18 mouse cellular contexts compared by ENCODE assay signal in genomic region chr11:19827996-19828395, GRCm38 (mm10).
A peak's percentile ranks its signal among the peaks of the same experiment; 100 is the strongest.
DNase-seq lines count a peak whose midpoint lies in the region; ATAC-seq and TF ChIP-seq lines count a peak whose summit lies in the region.
"Had no signal": no experiment of that assay in that cellular context is flagged by ENCODE, and none has a peak within 500 bp of the region (broad histone marks: within the 10 kb centered on the region; RNA-seq: fewer than 3 reads in every experiment).

No protein-coding gene starts in this region.

- DNase-seq in cerebellum, adult 9-10 months: peak; percentile 27
- DNase-seq in cerebellum, adult 8-10 months: no peak
- peak; percentile 64 for DNase-seq in lung, embryonic 14.5 days
- DNase-seq in lung, adult 18-20 months: no peak
- peak; percentile 52 for DNase-seq in kidney, adult 9 months
- DNase-seq in kidney, postnatal 4 days: peak; percentile 34 to 49
- DNase-seq in layer of hippocampus, adult 8-10 months (ENCODE audit: low spot score in 2 of 2): no peak
- DNase-seq: adrenal gland, postnatal 14 days; gastrocnemius, postnatal 25 days; right cerebral cortex, postnatal 25 days; thymus, postnatal 14 days had no signal

- H3K36me3 ChIP-seq in lung, embryonic 14.5 days (ENCODE audit: insufficient read depth): no peaks in the 10 kb centered on the region
- H3K36me3 ChIP-seq: embryonic facial prominence, embryonic 15.5 days; heart, embryonic 10.5 days; hindbrain, embryonic 15.5 days; midbrain, embryonic 12.5 days had no signal

- TF ChIP-seq CTCF in lung, embryonic 14.5 days (IDR thresholded peaks at IDR 0.05; ENCODE audit: low read depth): no peak

- 37% methylated on average over 11 of the region's 11 CpGs for WGBS in lung, embryonic 14.5 days

- H3K27me3 ChIP-seq in lung, embryonic 14.5 days (ENCODE audit: insufficient read depth, low read length): no peaks in the 10 kb centered on the region
- H3K27me3 ChIP-seq: embryonic facial prominence, embryonic 15.5 days; hindbrain, embryonic 15.5 days had no signal

- H3K4me1 ChIP-seq in lung, embryonic 14.5 days (ENCODE audit: insufficient read depth): peaks cover 6% of the 10 kb centered on the region; the same call in 1 of the 2 replicates
- H3K4me1 ChIP-seq: midbrain, embryonic 12.5 days had no signal

- H3K4me3 ChIP-seq in lung, embryonic 14.5 days (ENCODE audit: low read depth, low read length): no peak overlapping the region
- H3K4me3 ChIP-seq: embryonic facial prominence, embryonic 15.5 days; heart, embryonic 10.5 days; hindbrain, embryonic 15.5 days; midbrain, embryonic 12.5 days had no signal

- H3K9ac ChIP-seq in lung, embryonic 14.5 days: no peak overlapping the region
- H3K9ac ChIP-seq: embryonic facial prominence, embryonic 15.5 days; hindbrain, embryonic 15.5 days; midbrain, embryonic 12.5 days had no signal

- H3K9me3 ChIP-seq in lung, embryonic 14.5 days (ENCODE audit: low read depth, low read length): no peaks in the 10 kb centered on the region
- H3K9me3 ChIP-seq: embryonic facial prominence, embryonic 15.5 days; heart, embryonic 10.5 days; hindbrain, embryonic 15.5 days; midbrain, embryonic 12.5 days had no signal

- ATAC-seq in lung, embryonic 14.5 days (ENCODE audit: insufficient read depth): peak; percentile 23; the same call in 1 of the 2 replicates
- ATAC-seq in CD4-positive, CD25-positive, alpha-beta regulatory T cell, adult 4 months: no peak
- ATAC-seq: intestine, postnatal 0 days had no signal

- H3K27ac ChIP-seq in lung, embryonic 14.5 days (ENCODE audit: low read depth): no peak overlapping the region
- H3K27ac ChIP-seq: embryonic facial prominence, embryonic 15.5 days; heart, embryonic 10.5 days; hindbrain, embryonic 15.5 days; macrophage; midbrain, embryonic 12.5 days had no signal

- H3K4me2 ChIP-seq in lung, embryonic 14.5 days: no peak overlapping the region
- H3K4me2 ChIP-seq: embryonic facial prominence, embryonic 15.5 days; hindbrain, embryonic 15.5 days; midbrain, embryonic 12.5 days had no signal

Comparison
In these comparisons a context has a peak if more than half of its experiments do, and no peak if none do; other contexts are left out.
1. DNase-seq: peak in cerebellum, adult 9-10 months (single experiment), lung, embryonic 14.5 days (single experiment), kidney, adult 9 months (single experiment) and kidney, postnatal 4 days (2 of 2); none in cerebellum, adult 8-10 months (single experiment), lung, adult 18-20 months (0 of 2) and layer of hippocampus, adult 8-10 months (0 of 2).